Mouse (Mus musculus) frontal cortex, adult 2 months (tissue): Measurements from ENCODE around the gene Klk15. TPM values are rescaled to one million over a fixed set of nuclear protein-coding genes. Genes with fewer than 3 reads are reported as not detected.
"Not testable (repeated sequence)": the region's sequence is repeated elsewhere in the genome, so short reads cannot be mapped to it uniquely, and the experiment has no call there.

Experiments
- DNase-seq, 2 experiments: peaks; one replicate each; pipeline ENCODE4 v3.0.0; 2022; ENCODE audit warnings: low spot score in 1 of 2; ENCODE audit errors: extremely low spot score in 1 of 2
- polyA plus RNA-seq: library from polyadenylated mRNA; depleted of rRNA; stranded (reverse); fragments of >200 nt; gene quantifications from 2 replicates; pipeline ENCODE4 v1.2.3, GENCODE M21; 2012; rRNA removed

The Klk15 gene
- polyA plus RNA-seq = not detected in 2 replicates

GRCm38 (mm10) chr7:43933440-43933839 lies at the start of gene Klk15:
Klk15 (plus strand) TSS chr7:43933740.
- no peak for DNase-seq

GRCm38 (mm10) chr7:43891365-43891764 lies 42.2 kb upstream of the Klk15 start:
- no peak for DNase-seq

GRCm38 (mm10) chr7:43891788-43892187 lies 41.8 kb upstream of the Klk15 start:
- DNase-seq = no peak

GRCm38 (mm10) chr7:43894836-43895235 lies 38.7 kb upstream of the Klk15 start:
- DNase-seq = peak; percentile 81 to 97

- DNase-seq = no peak
Observed at GRCm38 (mm10) chr7:43914821-43915220, 18.7 kb upstream of the Klk15 start.

GRCm38 (mm10) chr7:43918426-43918825 lies 15.1 kb upstream of the Klk15 start:
- no peak for DNase-seq

GRCm38 (mm10) chr7:43918871-43919270 lies 14.7 kb upstream of the Klk15 start:
- no peak for DNase-seq

GRCm38 (mm10) chr7:43919559-43920451 lies 13.7 kb upstream of the Klk15 start:
- DNase-seq = peak; percentile 23 to 82

- DNase-seq = no peak
Observed at GRCm38 (mm10) chr7:43920582-43920981, 13.0 kb upstream of the Klk15 start.

- DNase-seq = no peak
Observed at GRCm38 (mm10) chr7:43921087-43921486, 12.5 kb upstream of the Klk15 start.

GRCm38 (mm10) chr7:43921941-43922340 lies 11.6 kb upstream of the Klk15 start:
- no peak for DNase-seq

- DNase-seq = no peak
Observed at GRCm38 (mm10) chr7:43925985-43926384, 7.6 kb upstream of the Klk15 start.

- DNase-seq = no peak
Observed at GRCm38 (mm10) chr7:43928521-43928920, 5.0 kb upstream of the Klk15 start.

- DNase-seq = no peak
Observed at GRCm38 (mm10) chr7:43932337-43932736, 1.2 kb upstream of the Klk15 start.

GRCm38 (mm10) chr7:43934747-43935146 lies 1.2 kb downstream of the Klk15 start:
- DNase-seq = no peak

- DNase-seq = no peak
Observed at GRCm38 (mm10) chr7:43936551-43936950, 3.0 kb downstream of the Klk15 start.

GRCm38 (mm10) chr7:43942293-43942692 lies 8.8 kb downstream of the Klk15 start:
- not testable (repeated sequence) for DNase-seq

- no peak for DNase-seq
Observed at GRCm38 (mm10) chr7:43944727-43945264, 11.3 kb downstream of the Klk15 start.

GRCm38 (mm10) chr7:43950364-43950763 lies 16.8 kb downstream of the Klk15 start, which contains the start of gene Klk1b8:
Klk1b8 (plus strand) TSS chr7:43950664.
- DNase-seq = no peak

- DNase-seq = peak; percentile 1 to 39
Observed at GRCm38 (mm10) chr7:43952703-43953102, 19.2 kb downstream of the Klk15 start.

GRCm38 (mm10) chr7:43966451-43966850 lies 32.9 kb downstream of the Klk15 start, which contains the start of gene Klk1b1:
Klk1b1 (plus strand) TSS chr7:43966751.
- no peak for DNase-seq

- no peak for DNase-seq
Observed at GRCm38 (mm10) chr7:43967058-43967457, 33.5 kb downstream of the Klk15 start.
